Mouse (Mus musculus) C2C12 (cell line): ENCODE data around the gene Samd5. TPM values are rescaled to one million over a fixed set of nuclear protein-coding genes. Genes with fewer than 3 reads are reported as not detected.

Experiments
- H3K27me3 ChIP-seq: one replicate; pipeline ENCODE4 v1.6.1; 2011; ENCODE audit not compliant: control insufficient read depth, insufficient read depth, insufficient read length
- H3K36me3 ChIP-seq: one replicate; pipeline ENCODE4 v1.6.1; 2011; ENCODE audit not compliant: control insufficient read depth, insufficient read depth
- H3K4me3 ChIP-seq: one replicate; pipeline ENCODE4 v1.5.1; 2011; ENCODE audit warnings: mild to moderate bottlenecking, control low read depth; ENCODE audit not compliant: poor library complexity, insufficient read depth, severe bottlenecking
- H3K79me2 ChIP-seq: one replicate; pipeline ENCODE4 v1.6.1; 2011; ENCODE audit not compliant: control insufficient read depth, insufficient read depth
- H3K79me3 ChIP-seq: one replicate; pipeline ENCODE4 v1.6.1; 2011; ENCODE audit warnings: low read depth, control low read depth
- H3ac ChIP-seq: one replicate; pipeline ENCODE3; 2011; ENCODE audit warnings: low read depth; ENCODE audit not compliant: control insufficient read depth, insufficient read length
- CEBPB ChIP-seq: IDR thresholded peaks from one replicate; pipeline ENCODE4 v1.6.1; 2011; ENCODE audit warnings: low read depth, mild to moderate bottlenecking, control low read depth, moderate library complexity
- CTCF ChIP-seq: IDR thresholded peaks from one replicate; pipeline ENCODE4 v1.5.1; 2011; ENCODE audit not compliant: control insufficient read depth, insufficient read depth, insufficient read length
- FOSL1 ChIP-seq: IDR thresholded peaks from one replicate; pipeline ENCODE4 v1.8.0; 2011; ENCODE audit warnings: mild to moderate bottlenecking, low read length; ENCODE audit not compliant: poor library complexity, insufficient read depth, severe bottlenecking
- MAX ChIP-seq: IDR thresholded peaks from one replicate; pipeline ENCODE4 v1.6.1; 2011; ENCODE audit warnings: mild to moderate bottlenecking, control low read depth
- MYOD1 ChIP-seq: IDR thresholded peaks from one replicate; pipeline ENCODE4 v1.6.1; 2011; ENCODE audit warnings: low read depth; ENCODE audit not compliant: control insufficient read depth, insufficient read length
- MYOG ChIP-seq: IDR thresholded peaks from one replicate; pipeline ENCODE4 v1.6.1; 2011; ENCODE audit not compliant: control insufficient read depth, insufficient read length; ENCODE audit errors: extremely low read depth
- USF1 ChIP-seq: IDR thresholded peaks from one replicate; pipeline ENCODE4 v1.6.1; 2011; ENCODE audit warnings: low read depth, mild to moderate bottlenecking, control low read depth, moderate library complexity
- polyA plus RNA-seq: library from polyadenylated mRNA; unstranded; fragments of >200 nt; fragmentation: generic; extraction: Trizol; gene quantifications from one replicate; pipeline ENCODE4 v1.2.1, GENCODE M21; 2012; ENCODE audit warnings: missing spikeins

Gene Samd5
- polyA plus RNA-seq, 1 experiment: not detected

- Histone ChIP-seq H3K36me3 (no peaks in the 10 kb centered on the region), H3K79me2 (no peaks in the 10 kb centered on the region), H3K79me3 (no peaks in the 10 kb centered on the region), H3K4me3 (no peak overlapping the region), H3K27me3 (no peaks in the 10 kb centered on the region), H3ac (no peak overlapping the region)
- TF ChIP-seq MYOG (no peak), FOSL1 (no peak), MYOD1 (no peak), CTCF (no peak), MAX (no peak), CEBPB (no peak), USF1 (no peak)
Measured at GRCm38 (mm10) chr10:9603290-9603689, 71.7 kb downstream of the Samd5 start.

GRCm38 (mm10) chr10:9602845-9603244, 72.2 kb downstream of the Samd5 start:
- no peak overlapping the region for H3ac ChIP-seq

GRCm38 (mm10) chr10:9602389-9602788, 72.6 kb downstream of the Samd5 start:
- TF ChIP-seq FOSL1 (no peak), MYOD1 (no peak), CEBPB (no peak), CTCF (no peak), MYOG (no peak), USF1 (no peak), MAX (no peak)
- Histone ChIP-seq H3K79me3 (no peaks in the 10 kb centered on the region), H3K4me3 (no peak overlapping the region), H3ac (no peak overlapping the region), H3K79me2 (no peaks in the 10 kb centered on the region), H3K36me3 (no peaks in the 10 kb centered on the region), H3K27me3 (no peaks in the 10 kb centered on the region)

More at GRCm38 (mm10) chr10:9602845-9603244, 72.2 kb downstream of the Samd5 start:
- H3K4me3 ChIP-seq: no peak overlapping the region
- TF ChIP-seq FOSL1: no peak
- TF ChIP-seq CEBPB: no peak
- TF ChIP-seq MAX: no peak
- no peak for TF ChIP-seq MYOG
- TF ChIP-seq MYOD1: no peak
- TF ChIP-seq CTCF: no peak
- no peak for TF ChIP-seq USF1
- no peaks in the 10 kb centered on the region for H3K36me3 ChIP-seq
- H3K79me2 ChIP-seq: no peaks in the 10 kb centered on the region
- H3K27me3 ChIP-seq: no peaks in the 10 kb centered on the region
- no peaks in the 10 kb centered on the region for H3K79me3 ChIP-seq

- Histone ChIP-seq H3K4me3 (no peak overlapping the region), H3K79me3 (no peaks in the 10 kb centered on the region), H3K36me3 (no peaks in the 10 kb centered on the region), H3K79me2 (no peaks in the 10 kb centered on the region), H3ac (no peak overlapping the region), H3K27me3 (no peaks in the 10 kb centered on the region)
- TF ChIP-seq MYOG (no peak), CTCF (no peak), MAX (no peak), CEBPB (no peak), USF1 (no peak), MYOD1 (no peak), FOSL1 (no peak)
Measured at GRCm38 (mm10) chr10:9596228-9596627, 78.8 kb downstream of the Samd5 start.

GRCm38 (mm10) chr10:9594666-9595065, 80.3 kb downstream of the Samd5 start:
- no peak overlapping the region for H3ac ChIP-seq
- H3K4me3 ChIP-seq: no peak overlapping the region
- no peaks in the 10 kb centered on the region for H3K27me3 ChIP-seq
- no peaks in the 10 kb centered on the region for H3K79me3 ChIP-seq
- TF ChIP-seq MYOG (no peak), MYOD1 (no peak), CTCF (no peak), CEBPB (no peak)
- H3K79me2 ChIP-seq: no peaks in the 10 kb centered on the region
- no peaks in the 10 kb centered on the region for H3K36me3 ChIP-seq

- TF ChIP-seq MYOG (no peak), CEBPB (no peak), FOSL1 (no peak), USF1 (no peak), CTCF (no peak), MYOD1 (no peak), MAX (no peak)
- Histone ChIP-seq H3K79me3 (no peaks in the 10 kb centered on the region), H3K27me3 (no peaks in the 10 kb centered on the region)
Measured at GRCm38 (mm10) chr10:9590606-9591005, 84.4 kb downstream of the Samd5 start.

GRCm38 (mm10) chr10:9586328-9586727, 88.7 kb downstream of the Samd5 start:
- H3K4me3 ChIP-seq: no peak overlapping the region
- H3K79me3 ChIP-seq: no peaks in the 10 kb centered on the region
- no peaks in the 10 kb centered on the region for H3K36me3 ChIP-seq
- TF ChIP-seq USF1 (no peak), FOSL1 (no peak), MYOD1 (no peak), MAX (no peak), MYOG (no peak), CEBPB (no peak)
- H3K79me2 ChIP-seq: no peaks in the 10 kb centered on the region
- no peaks in the 10 kb centered on the region for H3K27me3 ChIP-seq
- H3ac ChIP-seq: no peak overlapping the region

More at GRCm38 (mm10) chr10:9590606-9591005, 84.4 kb downstream of the Samd5 start:
- no peak overlapping the region for H3ac ChIP-seq
- H3K36me3 ChIP-seq: no peaks in the 10 kb centered on the region
- H3K79me2 ChIP-seq: no peaks in the 10 kb centered on the region
- no peak overlapping the region for H3K4me3 ChIP-seq
